Mouse (Mus musculus): ENCODE measurements around the gene Copb1.
"Not testable (repeated sequence)": the region's sequence is repeated elsewhere in the genome, so short reads cannot be mapped to it uniquely, and the experiment has no call there.

Gene Copb1

DNA sequence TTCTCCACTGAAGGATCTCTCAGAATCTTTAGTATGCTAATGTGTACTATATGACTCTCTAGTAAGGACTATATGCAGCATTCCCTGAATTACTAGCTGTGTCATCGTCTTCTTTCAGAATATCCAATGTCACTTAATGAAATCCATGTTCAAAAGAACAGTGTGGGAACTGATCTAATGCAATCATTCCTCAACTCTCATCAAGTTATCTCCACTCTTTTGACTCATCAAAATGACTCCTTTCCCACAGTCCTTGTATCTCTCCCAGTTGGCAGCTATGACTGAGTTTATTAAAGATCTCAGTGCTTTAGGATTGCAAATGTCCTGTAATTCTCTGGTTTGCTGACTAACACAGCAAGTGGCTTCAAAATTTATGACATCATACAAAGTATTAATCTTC, 40.1 kb downstream of the Copb1 start:
- no peak for DNase-seq

DNA sequence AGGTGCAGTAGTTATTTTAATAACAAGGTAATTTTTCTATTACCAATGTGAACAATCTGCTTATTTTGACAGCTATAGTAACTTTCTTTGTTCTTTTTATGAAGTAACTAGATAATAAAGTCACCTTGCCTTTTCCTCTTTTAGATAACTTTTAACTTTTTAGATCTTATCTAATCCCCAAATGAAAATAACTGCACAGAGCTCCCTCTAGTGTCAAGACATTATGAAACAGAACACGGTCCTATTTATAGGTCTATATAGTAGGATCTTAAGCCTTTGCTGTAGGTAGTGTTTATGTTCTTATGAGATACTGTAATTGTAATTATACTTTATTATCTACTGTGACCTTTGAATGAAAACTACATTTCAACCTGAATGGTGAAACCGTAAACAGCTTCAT, 41.0 kb downstream of the Copb1 start:
- no peak for DNase-seq

DNA sequence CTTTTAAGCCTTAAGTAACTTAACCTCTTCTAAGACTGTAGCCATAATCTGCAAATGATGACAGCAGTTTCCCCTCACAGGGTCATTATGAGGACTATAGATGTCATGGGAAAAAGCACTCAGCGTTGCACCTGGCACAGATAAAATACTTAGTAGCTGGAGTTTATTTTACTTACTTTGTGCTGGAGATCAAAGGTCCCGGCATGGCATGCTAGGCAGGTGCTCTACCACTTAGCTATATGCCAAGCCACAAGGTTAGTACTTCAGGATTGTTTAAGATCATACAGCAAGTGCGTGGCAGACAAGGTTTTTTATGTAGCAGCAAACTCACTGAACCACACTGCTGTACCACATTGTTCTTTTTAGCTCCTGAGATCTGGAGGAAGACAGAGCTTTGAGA, 43.9 kb downstream of the Copb1 start:
- DNase-seq = no peak

DNA sequence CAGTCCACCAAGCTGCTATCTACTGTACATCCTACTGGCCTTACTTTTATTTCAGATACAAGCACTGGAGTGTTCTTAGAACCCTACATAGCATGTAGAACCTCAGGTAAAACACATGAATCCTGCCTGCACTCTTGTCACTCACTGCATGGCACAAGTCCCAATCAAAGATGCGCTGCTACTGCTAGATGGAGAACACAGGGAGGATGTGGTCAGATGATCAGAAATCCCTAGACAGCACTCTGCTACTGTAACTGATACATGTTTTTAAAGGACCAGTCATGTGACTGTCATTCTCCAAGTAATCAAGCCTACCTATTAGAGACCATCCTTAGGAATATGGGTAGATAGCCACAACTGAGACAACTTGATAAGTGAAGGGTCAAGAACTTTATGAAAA, 44.7 kb downstream of the Copb1 start:
- no peak for DNase-seq

DNA sequence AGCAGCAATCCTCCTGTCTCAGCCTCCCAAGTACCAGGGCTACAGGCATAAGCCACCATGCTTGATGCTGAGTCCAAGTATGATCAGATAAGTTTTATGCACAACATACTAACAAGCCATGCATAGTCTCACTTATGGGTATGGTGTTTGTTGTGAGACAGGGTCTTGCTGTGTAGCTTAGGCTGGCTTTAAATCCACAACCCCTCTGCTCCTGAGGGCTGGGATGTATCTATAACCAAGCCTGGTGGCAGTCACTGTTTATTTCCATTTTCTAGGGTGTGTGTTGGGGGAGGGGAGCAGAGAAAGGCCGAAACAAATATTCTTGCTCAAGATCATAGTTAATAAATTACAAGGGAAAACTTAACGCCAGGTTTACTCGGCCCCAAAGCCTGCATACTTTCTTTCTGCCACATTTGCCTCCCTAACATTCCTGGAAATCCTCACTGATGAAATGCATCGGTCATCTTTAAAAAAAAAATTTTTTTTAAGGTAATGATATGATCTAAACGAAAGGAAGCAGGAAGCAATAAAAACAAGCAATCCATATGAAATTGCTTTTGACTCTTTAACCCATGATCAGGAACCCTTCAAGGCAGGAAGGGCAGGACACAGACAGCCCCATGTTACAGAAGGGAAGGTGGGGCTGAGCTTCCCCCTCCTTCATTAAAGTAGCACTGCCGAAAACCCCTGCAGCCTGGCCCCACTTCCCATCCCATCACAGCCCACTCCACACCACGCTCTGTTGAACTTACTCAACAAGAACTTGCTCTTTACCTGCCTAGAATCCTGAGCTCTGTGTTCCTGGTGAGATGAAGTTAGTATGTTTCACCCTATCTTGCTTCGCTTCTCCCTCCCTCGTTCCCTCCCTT, 50.8 kb downstream of the Copb1 start:
- DNase-seq = no peak

DNA sequence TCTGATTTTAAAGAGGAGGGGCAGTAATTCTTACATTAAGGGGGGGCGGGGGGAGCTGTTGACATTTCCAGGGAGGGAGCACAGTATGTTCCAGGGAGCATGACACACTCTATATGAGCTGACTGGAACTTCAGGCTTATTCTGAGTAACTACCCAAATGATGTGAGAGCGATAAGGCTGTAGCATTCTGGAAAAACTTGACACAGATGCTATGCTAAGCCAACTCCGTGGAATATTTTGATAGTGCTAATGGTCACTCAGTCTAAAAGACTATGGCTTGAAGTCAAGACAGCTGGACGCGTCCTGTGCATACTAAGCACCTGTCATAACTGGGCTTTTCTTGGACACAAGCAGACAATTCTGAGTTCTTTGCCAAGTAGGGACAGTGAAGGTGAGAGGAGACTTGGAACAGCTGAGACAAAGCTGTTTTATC, 51.5 kb downstream of the Copb1 start:
- DNase-seq = no peak

DNA sequence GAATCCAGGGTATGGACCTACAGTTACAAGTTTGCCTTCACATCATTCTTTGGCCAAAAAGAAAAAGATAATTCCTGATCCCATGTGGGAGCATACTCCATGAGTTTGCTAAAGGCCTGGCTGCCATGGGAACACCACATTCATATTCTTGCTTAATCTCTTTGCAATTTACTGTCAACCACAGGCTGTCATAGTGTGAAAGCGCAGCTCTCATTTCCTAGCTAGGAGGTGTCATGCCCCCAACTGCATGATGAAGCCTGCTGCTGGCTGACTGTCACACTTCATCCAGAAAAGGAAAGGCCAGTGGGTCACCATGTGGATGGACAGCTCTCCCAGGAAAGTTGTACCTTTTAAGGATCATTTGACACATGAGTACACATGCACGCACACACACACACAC, 53.9 kb downstream of the Copb1 start:
- DNase-seq = no peak

DNA sequence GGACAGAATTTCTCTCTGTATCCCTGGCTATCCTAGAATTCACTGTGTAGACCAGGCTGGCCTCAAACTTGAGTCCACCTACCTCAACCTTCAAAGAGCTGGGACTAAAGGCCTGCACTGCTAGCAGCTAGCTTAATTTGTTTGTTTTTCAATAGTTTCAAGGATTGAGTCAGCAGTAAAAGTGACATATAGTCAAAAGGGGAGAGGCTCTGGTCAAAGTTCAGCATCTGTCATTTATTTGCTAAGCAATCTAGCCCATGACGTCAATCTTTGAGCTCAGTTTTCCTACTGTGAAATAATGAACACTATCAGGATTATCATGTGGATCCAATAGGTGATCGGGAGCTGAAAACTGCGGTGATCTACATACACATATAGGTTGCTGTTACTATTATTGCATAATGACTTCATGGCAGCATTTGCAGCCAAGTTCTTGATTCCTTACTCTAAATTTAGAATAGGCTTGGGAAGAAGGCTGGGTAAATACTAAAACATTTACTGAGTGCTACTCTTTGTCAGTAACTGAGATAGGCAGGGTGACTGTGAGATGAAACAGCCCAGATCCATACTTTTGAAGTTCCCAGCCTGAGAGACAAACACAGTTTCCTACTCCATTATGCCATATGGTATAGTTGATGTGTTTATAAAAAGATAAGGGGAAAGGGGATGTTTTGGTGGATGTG, 54.9 kb downstream of the Copb1 start:
- no peak for DNase-seq

DNA sequence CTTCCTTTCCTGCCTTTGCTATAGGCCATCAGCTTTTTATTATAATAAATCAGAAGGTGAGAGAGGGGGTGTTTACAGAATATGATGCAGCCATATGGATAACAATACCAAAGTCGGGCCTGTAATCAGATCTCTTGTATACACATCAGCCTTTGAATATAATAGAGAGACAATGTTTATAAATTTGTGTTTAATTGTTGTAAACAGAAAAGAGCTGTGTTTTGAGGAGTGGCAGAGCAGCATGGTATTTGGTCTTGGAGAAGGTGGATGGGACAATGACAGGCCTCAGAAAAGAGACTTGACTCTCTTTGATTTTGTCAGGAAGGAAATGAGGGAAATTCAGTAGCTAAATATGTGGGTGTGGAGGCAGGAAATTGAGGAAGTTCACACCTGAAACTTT, 56.3 kb downstream of the Copb1 start:
- no peak for DNase-seq

DNA sequence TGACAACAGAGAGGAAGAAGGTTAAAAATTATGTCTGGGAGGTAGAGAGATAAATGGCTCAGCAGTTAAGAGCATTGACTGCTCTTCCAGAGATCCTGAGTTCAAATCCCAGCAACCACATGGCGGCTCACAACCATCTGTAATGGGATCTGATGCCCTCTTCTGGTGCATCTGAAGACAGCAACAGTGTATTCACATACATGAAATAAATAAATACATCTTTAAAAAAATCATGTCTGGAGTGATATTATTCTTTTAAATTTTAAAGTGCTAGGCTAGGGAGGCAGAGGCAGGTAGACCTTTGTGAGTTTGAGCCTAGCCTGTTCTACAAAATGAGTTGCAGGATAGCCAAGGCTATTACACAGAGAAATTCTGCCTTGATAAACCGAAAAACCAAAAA, 57.9 kb downstream of the Copb1 start:
- DNase-seq = not testable (repeated sequence)

DNA sequence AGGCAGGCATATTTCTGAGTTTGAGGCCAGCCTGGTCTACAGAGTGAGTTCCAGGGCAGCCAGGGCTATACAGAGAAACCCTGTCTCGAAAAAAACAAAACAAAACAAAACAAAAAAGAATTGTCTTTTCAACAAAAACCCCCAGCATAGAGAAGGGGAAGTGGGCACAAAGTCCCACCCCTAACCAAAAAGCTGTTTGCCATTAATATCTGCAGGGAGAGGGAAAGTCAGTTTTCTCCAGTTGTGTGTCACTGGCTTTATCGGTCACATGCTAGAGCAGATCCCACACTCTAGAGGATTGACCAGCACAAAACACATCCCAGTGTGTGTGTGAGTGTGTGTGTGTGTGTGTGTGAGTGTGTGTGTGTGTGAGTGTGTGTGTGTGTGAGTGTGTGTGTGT, 59.7 kb downstream of the Copb1 start:
- not testable (repeated sequence) for DNase-seq

DNA sequence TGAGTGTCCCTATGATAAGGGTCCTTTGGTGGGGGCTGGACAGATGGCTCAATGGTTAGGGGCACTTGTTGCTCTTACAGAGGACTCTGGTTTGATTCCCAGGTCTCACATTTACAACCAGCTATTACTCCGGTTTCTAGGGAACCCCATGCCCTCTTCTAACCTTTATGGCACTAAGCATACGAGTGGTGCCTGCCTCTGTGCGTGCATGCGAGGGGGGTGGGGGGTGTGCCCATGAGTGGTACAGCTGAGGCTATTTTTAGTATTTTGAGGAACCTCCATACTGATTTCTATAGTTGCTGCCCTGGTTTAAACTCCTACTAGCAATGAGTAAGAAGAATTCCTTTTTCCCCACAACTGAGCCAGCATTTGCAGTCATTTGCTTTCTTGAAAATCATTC, 60.3 kb downstream of the Copb1 start:
- DNase-seq = no peak

DNA sequence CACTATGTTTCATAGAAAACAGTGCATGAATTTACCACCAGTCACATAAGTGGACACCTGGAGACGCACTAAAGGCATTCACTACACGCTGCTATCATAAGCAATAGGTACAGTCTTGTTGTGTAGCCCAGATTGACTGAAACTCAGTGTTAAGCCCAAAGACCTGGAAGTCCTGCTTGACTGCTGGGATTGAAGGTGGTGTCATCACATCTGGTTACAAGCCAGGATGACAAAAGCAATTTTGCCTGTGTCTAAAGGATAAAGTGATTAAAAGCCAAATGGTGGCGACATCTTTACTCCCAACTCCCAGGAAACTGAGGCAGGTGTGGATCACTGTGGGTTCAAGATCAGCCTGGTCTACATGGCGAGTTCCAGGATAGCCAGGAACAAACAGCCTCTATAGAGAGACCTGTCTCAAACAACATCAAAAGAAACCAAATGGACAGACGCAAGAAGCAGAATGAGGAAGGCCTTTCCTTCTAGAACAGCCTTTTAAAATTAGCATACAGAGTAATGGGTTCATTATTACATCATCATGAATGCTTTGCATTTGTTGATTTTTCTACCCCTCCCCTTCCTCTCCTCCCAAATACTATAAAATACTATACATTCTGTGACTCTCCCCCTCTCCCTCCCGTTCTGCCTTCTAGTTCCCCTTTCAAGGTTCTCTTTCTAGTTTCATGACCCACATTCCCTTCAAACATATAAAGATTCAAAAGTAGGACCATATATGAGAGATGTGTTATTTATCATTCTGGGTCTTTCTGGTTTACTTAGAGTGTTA, 61.0 kb downstream of the Copb1 start:
- DNase-seq = no peak

DNA sequence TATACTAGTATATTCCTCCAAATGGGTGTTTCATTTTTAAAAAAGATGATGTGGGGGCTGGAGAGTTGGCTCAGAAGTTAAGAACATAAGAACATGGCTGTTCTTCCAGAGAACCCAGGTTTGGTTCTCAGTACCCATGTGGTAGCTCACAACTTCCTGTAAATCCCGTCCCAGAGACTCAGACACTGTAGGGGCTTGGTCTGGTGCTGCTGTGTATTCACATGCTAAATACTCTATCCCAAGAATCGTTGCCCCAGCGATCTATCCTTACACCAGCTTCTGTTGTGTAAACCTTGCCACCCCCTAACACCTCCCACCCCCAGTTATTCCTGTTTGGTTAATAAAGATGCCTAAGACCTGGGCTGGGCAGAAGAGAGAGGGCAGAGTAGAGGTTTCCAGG, 61.9 kb downstream of the Copb1 start:
- DNase-seq = no peak

DNA sequence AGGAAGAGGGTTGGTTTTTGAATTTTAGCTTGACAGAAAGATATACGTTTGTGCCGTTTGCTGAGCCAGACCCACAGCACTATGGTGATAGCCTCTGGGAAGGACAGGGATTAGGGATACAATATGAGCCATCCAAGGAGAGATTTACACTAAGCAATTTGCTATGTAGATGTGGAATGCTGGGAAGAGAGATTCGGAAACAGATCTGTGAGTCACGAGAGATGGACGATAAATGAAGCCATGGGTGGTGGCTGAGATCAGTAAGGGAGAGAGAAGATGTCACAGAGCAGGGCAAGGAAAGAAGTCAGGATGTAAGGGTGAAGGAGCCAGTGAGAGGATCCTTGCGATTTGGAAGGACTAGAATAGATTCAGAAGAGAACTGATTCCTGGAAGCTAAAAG, 71.1 kb downstream of the Copb1 start:
- DNase-seq = no peak

DNA sequence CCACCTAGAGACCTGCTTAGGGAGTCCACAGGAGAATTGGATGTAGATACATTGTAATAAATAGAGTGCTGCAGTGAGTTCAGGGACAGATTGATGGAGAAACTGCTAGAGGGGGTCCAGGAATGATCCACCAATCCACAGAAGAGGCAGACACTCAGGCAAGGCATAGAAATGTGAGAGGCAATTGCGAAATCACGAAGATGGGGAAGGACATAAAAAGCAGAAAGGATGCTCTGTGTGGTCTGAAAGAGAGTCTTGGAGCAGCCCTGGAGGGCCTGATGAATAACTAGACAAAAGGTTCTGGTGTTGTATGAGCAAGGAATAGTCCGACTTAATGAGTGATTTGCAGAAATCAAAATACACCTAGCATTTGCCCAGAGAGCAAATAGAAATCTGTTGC, 71.8 kb downstream of the Copb1 start:
- DNase-seq = no peak

DNA sequence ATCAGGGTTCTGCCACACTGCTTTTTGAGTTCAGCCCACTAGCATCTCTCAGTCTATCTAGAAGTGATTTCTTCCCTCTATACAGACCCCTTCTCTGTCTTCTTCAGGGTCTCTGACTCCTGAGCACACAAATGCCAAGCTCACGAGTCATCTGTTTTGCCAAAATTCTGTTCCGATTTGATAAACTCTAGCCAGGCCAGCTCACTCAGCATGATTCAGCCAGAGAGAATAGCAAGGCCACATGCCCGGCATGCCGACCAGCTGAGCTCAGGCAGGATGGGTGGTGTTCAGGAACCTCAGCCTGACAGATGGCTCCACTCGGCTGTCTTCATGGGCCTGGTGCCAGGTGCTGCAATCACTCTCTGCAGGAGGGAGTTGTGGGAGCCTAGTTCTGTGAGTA, 73.1 kb downstream of the Copb1 start:
- DNase-seq = peak; percentile 90

DNA sequence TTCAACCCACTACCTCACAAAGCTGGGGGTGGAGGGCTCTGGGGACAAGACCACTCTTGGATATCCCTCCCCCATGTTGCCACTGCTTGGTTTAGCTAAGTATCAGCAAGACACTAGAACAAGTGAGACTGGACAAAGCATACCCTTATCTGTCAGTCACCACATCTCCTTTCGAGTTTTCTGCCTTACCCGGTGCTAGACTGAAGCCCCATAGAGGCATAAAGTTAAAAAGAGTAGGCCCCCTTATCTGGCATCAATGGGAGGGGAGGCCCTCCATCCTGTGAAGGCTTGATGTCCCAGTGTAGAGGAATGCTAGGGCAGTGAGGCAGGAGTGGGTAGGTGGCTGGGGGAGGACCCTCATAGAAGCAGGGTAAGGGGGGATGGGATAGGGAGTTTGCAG, 77.9 kb downstream of the Copb1 start:
- DNase-seq = no peak

DNA sequence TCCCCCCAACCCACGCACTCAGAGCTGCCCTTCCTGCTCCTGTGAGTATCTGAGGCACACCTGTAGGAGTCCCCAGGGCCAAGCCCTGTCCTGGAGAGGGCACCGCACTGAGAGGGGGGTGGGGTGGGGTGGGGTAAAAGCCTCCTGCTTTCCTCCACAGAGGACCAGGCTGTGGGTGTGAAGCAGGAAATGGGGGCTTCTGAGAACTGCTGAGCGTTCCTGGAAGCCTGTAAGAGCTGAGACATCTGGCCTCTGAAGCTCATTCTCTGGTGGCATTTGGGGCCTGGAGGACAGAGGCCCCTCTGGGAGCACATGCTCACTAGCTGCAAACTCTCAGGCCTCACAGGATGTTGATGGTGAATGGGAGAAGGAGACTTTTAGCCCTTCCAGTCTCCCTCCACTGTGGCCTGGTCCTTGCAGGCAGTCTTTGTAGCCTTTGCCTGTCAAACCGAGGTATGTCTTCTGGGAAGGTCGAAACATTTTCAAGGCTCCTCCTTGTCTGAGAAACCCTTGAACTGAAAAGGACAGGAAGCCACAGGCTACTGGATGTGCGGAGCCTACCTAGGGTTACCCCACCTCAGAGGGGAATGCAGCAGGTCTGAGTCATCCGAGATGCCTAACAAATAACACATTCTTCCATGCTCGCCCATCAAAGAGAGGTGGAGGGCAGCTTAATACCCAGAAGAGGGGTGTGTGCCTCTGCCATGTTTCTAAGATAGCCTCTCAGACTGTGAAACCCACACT, 83.0 kb downstream of the Copb1 start:
- no peak for DNase-seq

DNA sequence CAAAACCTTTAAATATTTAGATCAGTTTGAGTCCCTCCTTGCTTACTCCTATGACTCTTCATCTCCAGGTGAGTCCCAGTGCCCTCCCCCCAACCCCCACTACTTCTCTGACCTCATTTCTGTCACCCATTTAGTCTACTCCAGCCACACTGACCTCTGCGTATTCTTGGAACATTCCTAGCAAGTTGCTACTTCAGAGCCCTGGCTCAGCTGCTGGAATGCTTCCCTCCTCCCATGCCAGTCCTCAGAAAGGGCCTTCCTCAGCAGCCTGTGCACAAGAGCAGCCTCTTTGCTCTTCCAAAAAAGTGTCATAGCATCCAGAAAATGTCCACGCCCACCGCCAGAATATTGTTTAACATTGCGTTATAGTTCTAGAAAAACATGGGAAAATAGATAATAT, 84.5 kb downstream of the Copb1 start:
- no peak for DNase-seq

DNA sequence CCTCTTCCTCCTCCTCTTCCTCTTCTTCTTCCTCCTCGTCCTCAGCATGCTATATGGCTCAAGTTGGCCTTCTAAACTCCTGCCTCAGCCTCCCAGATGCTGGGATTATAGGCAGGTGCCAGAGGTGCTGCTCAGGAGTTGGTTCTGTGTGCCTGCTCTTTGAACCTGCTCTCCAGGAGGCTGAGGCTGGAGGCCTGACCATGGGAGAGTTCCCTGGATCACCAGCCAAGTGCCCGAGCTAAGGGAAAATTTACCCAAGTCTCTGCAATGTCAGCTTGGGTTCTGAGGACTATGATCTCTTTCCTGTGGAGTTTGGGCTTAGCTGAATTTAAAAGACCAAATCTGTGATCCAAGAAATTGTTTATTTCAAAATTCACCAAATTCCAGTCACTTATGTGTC, 85.1 kb downstream of the Copb1 start:
- DNase-seq = no peak
